Mouse (Mus musculus) retina, postnatal 7 days (tissue): ENCODE measurements around the gene Rpl24.
"Not testable (repeated sequence)": the region's sequence is repeated elsewhere in the genome, so short reads cannot be mapped to it uniquely, and the experiment has no call there.

Experiments
- DNase-seq: peaks from one replicate; pipeline ENCODE4 v3.0.0-alpha.2; 2012; ENCODE audit warnings: low read depth, low spot score

Gene Rpl24

DNA sequence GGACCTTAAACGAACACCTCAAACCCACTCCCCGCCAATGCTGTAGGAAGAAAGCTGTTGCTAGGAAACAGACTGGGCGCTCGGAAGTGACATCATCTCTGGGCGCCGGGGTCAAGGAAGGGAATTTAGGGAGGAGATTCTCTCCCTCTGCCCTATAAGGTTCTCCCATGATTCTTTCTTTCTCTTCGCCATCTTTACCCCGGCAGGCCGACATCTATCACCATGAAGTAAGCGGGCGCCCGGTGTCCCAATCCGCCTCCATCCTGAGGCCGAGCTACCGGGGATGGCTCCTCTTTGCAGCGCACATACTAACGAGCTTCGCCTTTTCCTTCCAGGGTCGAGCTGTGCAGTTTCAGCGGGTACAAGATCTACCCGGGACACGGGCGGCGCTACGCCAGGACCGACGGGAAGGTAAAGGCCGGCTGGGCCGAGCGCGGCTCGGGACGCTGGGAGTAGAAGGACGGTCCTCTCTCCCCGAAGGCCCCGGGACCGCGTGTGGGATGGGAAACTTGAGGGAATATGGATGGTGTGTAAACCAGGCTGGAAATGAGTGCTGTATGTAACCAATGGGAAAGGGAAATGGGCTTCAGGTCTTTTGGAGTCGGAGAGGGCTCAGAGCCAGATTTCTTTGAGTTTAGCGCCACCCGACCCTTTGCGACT is at the start of gene Rpl24:
Gene Rpl24 (plus strand): TSS at position 64 of the 660 bp plus-strand sequence.
- DNase-seq = peak; percentile 93

DNA sequence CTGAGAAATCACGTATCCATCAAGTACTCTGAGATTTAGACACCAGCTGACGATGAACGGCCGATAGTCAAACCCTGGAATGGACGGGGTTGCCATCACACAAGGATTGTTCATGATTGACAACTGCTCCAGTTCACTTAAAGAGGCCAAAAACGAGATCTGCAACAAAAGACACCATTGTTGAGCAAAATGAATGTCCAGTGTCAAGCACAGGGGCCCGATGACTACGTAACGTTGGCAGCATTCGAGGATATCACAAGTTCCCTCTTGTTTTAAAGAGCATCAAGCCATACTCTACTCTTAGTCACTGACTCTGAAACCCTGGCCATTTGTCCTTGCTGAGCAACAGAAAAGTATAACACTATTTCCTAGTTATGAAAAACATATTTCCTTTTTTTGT is 44.0 kb upstream of the Rpl24 start:
- no peak for DNase-seq

DNA sequence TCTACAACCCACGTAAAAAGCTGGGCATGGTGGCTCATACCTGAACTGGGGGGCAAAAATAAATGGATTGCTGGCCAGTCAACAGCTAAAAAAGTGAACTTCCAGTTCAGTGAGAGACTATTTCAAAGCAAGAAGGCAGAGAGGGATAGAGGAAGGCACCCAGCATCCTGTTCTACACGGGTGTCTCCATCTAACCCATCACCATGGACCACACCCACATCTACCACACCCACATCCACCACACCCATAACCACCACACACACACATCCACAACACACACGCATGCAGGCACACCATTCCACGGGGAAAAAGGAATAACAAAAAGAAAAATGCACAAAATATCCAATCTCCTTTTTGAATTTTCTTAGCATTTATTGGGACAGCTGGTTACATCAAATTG is 42.1 kb upstream of the Rpl24 start:
- DNase-seq = no peak

DNA sequence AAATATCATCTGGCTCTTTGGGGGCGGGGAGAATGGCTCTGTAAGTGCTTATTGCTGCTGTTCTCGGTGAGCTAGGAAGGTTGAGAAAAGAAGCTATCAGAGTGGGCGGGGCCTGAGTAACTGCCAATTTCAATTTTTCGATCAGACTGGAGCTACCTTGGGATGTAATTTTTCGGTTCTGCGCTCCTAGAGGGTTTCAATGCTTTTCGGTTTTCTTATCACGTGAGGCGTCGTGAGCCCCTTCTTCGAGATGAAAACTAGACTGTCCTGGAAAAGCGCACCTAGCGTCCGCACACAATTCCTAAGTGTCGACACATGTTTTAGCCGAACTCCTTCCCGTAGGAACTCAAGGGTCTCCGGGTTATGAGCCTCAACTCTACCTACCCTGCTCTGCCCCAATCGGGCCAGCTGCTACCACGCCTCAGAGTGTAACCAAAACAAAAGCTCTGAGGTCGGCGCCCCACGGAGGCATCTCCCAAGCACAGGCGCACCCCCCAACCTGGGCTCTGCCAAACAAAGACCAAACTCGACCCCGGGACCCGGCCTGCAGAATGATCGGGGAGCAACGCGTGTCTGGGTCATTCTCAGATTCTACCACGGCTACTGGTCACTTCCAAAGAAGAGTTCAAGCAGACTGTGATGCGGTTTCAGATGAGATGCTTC is 32.3 kb upstream of the Rpl24 start:
- DNase-seq = no peak

- peak; percentile 77 for DNase-seq
Measured at GRCm38 (mm10) chr16:55934453-55935037, 31.5 kb upstream of the Rpl24 start, which contains the start of gene Cep97. Gene Cep97 (minus strand): TSS chr16:55934855.

DNA sequence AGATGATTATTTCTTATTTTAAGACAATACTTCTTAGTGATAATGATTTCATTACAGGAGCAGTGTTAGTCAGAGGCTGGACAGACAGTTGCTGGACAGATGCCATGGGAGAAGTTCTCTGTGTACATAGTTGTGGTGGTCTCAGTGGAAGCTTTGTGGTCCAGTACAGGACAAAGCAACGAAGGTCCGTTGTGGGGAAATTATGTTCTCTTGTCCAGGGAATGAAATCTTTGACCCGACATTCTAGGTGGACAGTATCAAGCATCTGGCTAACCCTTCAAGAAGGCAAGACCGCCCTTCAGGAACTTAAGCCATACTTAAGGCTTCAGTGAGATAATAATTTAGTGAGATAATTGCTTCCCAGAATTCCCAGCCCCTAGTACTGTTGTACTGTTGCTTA is 27.3 kb upstream of the Rpl24 start:
- no peak for DNase-seq

GRCm38 (mm10) chr16:55939703-55940102 is 26.4 kb upstream of the Rpl24 start:
- no peak for DNase-seq

DNA sequence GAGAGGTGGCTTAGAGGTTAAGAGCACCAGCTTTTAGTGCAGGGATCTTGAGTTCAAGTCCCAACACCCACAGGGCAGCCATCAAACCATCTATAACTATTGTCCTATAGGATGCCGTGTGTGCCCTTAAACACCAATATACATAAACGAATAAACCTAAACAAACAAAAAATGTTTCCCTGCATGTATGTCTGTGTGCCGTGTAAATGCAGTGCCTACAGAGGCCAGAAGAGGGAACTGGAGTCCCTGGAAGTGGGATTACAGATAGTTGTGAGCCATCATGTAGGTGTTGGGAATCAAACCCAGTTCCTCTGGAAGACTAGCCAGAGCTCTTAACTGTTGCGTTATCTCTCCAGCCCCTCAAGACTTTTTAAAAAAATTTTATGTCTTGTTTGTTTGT is 25.3 kb upstream of the Rpl24 start:
- DNase-seq = no peak

DNA sequence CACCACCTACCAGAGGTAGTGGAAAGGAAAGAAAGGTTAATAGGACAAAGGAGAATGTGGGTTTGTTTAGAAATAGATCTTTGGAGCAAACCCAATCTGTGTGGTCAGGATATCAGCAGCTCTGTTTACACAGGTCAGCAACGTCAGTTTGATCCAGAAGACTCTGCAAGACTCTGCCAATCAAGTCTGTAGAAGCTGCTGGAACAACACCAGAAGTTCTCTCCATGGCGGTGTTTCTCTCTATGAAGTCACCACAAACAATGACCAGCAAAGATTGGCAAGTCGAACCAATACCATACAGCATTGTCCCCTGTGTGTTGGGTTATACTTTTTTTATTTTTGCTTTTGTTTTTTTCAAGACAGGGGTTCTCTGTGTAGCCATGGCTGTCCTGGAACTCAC is 18.8 kb upstream of the Rpl24 start:
- DNase-seq = no peak

- DNase-seq = not testable (repeated sequence)
Measured at GRCm38 (mm10) chr16:55947876-55948410, 18.1 kb upstream of the Rpl24 start.

GRCm38 (mm10) chr16:55948963-55949362 is 17.1 kb upstream of the Rpl24 start:
- no peak for DNase-seq

DNA sequence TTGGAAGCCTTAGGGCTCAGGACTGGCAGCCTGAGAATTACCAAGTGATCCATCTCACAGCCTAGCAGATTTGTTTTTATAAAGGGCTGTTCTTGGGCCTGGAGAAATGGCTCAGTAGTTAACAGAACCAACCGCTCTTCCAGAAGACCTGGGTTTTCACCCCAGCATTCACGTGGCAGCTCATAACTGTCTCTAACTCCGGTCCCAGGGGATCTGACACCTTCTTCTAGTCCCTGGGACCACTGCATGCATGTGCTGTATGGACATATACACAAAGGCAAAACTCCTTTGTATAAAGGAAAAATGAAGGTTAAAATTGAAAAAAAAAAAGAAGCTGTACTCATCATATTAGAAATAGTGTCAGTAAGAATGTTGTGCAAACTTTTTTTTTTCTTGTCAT is 15.6 kb upstream of the Rpl24 start:
- no peak for DNase-seq

DNA sequence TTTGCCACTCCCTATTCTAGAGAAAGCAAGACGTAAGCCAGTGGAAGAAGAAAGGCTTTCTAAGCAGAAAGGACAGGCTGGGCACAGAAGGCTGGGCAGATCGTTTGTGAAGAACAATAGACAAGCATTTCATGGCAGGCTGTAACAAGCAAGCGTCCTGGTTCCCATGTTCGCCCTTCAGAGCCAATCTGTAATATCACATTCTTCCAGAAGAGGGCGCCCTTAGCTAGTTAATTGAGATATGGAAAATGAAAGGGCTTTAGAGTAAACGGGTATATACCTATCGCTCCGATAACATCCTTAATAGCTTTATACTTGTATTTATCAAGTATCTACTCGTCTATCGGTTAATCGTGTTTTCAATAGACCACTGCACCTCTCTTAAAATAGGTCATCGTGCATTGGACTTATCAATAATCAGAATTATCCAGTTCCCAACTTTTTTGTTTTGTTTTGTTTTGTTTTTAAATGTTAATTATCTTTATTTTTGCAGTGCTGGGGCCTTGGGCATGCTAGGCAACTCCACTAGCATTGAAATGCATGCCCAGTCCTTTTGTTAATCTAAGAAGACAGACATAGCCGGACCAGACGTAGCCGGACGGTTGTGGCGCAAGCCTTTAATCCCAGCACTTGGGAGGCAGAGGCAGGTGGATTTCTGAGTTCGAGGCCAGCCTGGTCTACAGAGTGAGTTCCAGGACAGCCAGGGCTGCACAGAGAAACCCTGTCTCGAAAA is 15.0 kb upstream of the Rpl24 start:
- peak; percentile 73 for DNase-seq

DNA sequence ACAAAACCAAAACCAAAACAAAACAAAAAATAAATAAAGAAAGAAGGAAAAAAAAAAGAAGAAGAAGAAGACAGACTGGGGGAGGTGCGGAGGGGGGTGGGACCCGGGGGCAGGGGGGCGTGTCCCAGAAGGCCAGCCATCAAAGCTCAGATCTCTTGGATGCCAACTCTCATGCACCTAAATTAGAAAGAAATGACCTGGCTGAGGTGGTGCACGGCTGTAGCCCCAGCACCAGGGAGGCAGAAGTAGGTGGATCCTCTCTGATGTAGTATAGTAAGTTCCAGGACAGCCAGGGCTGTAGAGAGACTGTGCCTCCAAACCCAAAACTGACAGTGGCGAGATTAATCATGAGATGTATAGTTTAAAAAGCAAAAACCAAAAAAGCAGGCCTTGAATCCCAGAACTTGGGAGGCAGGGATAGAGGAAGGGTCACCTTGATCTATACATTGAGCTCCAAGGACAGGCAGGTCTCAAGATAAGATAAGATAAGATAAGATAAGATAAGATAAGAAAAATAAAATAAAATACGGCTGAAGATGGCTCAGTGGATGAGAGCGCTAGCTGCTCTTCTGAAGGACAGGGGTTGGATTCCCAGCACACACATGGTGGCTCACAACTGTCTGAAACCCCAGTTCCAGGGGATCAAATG is 14.3 kb upstream of the Rpl24 start:
- DNase-seq = no peak

GRCm38 (mm10) chr16:55952771-55953170 is 13.3 kb upstream of the Rpl24 start:
- no peak for DNase-seq

DNA sequence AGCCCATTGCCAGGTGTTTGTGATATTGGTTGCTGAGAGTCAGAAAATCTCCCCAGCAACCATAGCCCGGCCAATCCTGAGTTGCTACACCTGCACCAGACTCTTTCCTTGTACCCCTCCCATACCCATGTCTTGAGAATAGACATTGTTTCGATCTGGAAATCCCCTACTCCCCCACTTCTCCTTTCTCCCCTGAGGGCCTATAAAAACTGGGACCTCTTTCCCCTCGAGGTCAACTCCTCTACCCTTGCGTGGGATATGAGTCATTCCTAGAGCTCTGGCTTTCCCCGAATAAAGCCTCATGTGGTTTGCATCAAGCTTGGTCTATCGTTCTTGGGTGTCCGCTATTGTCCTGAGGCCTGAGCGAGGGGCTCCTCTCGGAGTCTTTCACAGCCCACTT is 11.9 kb upstream of the Rpl24 start:
- not testable (repeated sequence) for DNase-seq

DNA sequence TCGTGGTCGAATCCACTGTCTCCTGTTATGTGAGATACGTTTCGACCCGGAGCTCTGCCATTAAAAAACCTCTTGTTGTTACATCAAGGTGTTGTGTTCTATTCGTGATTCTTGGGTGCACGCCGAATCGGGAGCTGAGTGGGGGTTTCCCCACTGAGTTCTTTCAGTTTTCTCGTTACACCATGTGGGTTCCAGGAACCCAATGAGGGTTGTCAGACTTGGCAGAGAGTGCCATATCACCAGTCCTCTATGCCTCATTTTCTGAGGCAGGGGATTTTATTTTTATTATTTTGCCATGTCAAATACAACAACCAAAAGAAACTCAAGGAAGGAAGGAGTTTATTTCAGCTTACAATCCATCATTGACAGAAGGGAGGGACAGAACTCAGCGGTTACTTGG is 3.0 kb upstream of the Rpl24 start:
- DNase-seq = not testable (repeated sequence)

DNA sequence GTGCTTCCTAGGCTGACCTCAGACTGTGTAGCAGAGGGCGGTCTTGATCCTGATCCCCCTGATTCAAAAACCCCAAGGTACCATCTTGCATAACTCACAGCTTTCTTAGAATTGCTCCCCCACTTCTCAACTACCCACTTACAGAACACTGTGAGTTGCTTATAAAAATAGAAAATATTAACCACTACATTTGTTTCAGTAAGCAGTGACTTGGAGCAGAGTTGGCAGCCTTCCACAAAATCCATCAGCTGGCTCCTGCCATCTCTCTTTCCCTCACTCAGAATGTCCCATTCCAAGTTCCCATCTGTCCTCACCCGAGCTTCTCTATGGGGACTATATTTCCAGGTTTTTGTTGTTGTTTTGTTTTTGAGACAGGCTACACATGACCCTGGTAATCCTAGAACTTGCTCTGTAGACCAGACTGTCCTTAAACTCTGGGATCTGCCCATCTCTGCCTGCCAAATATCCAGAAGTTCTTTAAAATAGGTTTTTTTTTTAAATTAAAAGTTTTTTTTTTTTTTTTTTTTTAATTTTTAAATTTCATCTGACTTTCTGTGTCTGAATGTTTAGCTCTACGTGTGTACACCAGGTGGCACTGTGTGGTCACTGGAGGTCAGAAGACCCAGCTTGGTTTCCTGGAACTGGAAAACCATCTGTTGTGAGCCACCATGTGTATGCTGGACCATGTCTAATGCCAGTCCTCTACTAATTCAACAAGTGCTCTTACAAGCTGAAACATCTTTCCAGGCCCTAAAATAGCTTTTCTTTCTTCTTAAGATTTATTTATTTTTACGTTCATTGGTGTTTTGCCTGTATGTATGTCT is 1.7 kb upstream of the Rpl24 start:
- DNase-seq = no peak

- DNase-seq = no peak
Measured at GRCm38 (mm10) chr16:55967221-55967620, 1.1 kb downstream of the Rpl24 start.

GRCm38 (mm10) chr16:55969147-55969546 is 3.1 kb downstream of the Rpl24 start:
- DNase-seq = no peak

GRCm38 (mm10) chr16:55970416-55970815 is 4.3 kb downstream of the Rpl24 start:
- no peak for DNase-seq
